Mouse (Mus musculus) forebrain, postnatal 0 days (tissue): Measurements from ENCODE around the gene Cdc42bpa. TPM values are rescaled to one million over a fixed set of nuclear protein-coding genes. Genes with fewer than 3 reads are reported as not detected.
A peak's percentile ranks its signal among the peaks of the same experiment; 100 is the strongest.

Source experiments
- ATAC-seq: fragments of 200-750 bp; cut with Nextera tagmentation; 2 replicates; pipeline ENCODE4 v1.8.0; 2017; ENCODE audit warnings: mild to moderate bottlenecking, moderate library complexity
- DNase-seq: peaks from one replicate; pipeline ENCODE4 v3.0.0-alpha.2; 2015
- H3K27ac ChIP-seq: fragments of 300-500 bp; sonication (generic); 2 replicates; pipeline ENCODE4 v1.5.1; 2014; ENCODE audit warnings: low read depth, mild to moderate bottlenecking, antibody characterized with exemption, low read length, moderate library complexity, mixed read lengths
- H3K27me3 ChIP-seq: fragments of 300-500 bp; sonication (generic); 2 replicates; pipeline ENCODE4 v1.6.1; 2014; ENCODE audit warnings: mild to moderate bottlenecking, low read length, mixed read lengths; ENCODE audit not compliant: insufficient read depth
- H3K36me3 ChIP-seq: fragments of 300-500 bp; sonication (generic); 2 replicates; pipeline ENCODE4 v1.6.1; 2014; ENCODE audit warnings: mild to moderate bottlenecking, moderate library complexity; ENCODE audit not compliant: insufficient read depth
- H3K4me1 ChIP-seq: fragments of 300-500 bp; sonication (generic); 2 replicates; pipeline ENCODE4 v1.6.1; 2014; ENCODE audit warnings: antibody characterized with exemption; ENCODE audit not compliant: insufficient read depth
- H3K4me2 ChIP-seq: fragments of 300-500 bp; sonication (generic); 2 replicates; pipeline ENCODE4 v1.6.1; 2014; ENCODE audit warnings: low read depth, mild to moderate bottlenecking, moderate library complexity
- H3K4me3 ChIP-seq: fragments of 300-500 bp; sonication (generic); 2 replicates; pipeline ENCODE4 v1.5.1; 2014; ENCODE audit warnings: low read depth, low read length, mixed read lengths
- H3K9ac ChIP-seq: fragments of 300-500 bp; sonication (generic); 2 replicates; pipeline ENCODE4 v1.6.1; 2014; ENCODE audit warnings: mild to moderate bottlenecking
- H3K9me3 ChIP-seq: fragments of 300-500 bp; sonication (generic); 2 replicates; pipeline ENCODE4 v1.6.1; 2016; ENCODE audit warnings: low read length
- CTCF ChIP-seq: sonication (generic); IDR thresholded peaks from 2 replicates; pipeline ENCODE4 v1.5.1; 2016; ENCODE audit warnings: antibody characterized with exemption, control low read depth, low read depth
- WGBS: fragments of 180-500 bp; shearing (Covaris S2); extraction: QIAGEN DNeasy Blood & Tissue Kit; methylation state at CpG from one replicate; pipeline ENCODE4 v1.1.7; 2014; 5-methylcytosine and 5-hydroxymethylcytosine counted together
- polyA plus RNA-seq: library from polyadenylated mRNA; unstranded; fragments of >200 nt; fragmentation: Nextera tagmentation; extraction: Ambion mirVana; gene quantifications from 2 replicates; pipeline ENCODE4 v1.2.1, GENCODE M21; 2015
- total RNA-seq: library from RNA; depleted of rRNA; stranded (reverse); fragments of >200 nt; gene quantifications from 2 replicates; pipeline ENCODE4 v1.2.3, GENCODE M21; 2014; rRNA removed

Cdc42bpa gene
- total and polyA plus RNA-seq, 2 experiments from 2014 or later: 25.2 to 111 TPM

DNA sequence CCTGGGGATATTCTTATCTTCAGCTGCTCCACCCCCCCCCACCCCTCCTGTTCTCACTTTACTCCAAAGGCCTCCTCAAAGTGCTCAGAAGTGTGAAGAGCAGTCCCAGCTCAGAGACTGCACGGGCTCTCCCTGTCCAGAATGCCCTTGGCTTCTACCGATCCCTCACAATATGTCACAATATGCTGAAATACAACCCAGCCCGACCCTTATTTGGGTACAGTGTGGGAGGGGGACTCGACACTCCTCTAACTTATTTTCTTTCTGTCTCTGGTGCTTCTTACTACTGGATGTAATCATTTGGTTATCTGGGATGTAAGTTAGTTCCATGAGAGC is 239.4 kb downstream of the Cdc42bpa start:
- 69% methylated on average over 4 of the region's 4 CpGs for WGBS
- ATAC-seq: no peak
- no peak overlapping the region for H3K27ac ChIP-seq

GRCm38 (mm10) chr1:180200722-180201121 is 240.4 kb downstream of the Cdc42bpa start:
- no peak overlapping the region for H3K4me3 ChIP-seq
- H3K27me3 ChIP-seq: no peaks in the 10 kb centered on the region
- H3K9me3 ChIP-seq: no peaks in the 10 kb centered on the region
- ATAC-seq (no peak), DNase-seq (no peak)
- TF ChIP-seq CTCF: no peak
- no peak overlapping the region for H3K9ac ChIP-seq
- H3K4me1 ChIP-seq: no peaks in the 10 kb centered on the region; the same call in 1 of the 2 replicates
- H3K36me3 ChIP-seq: no peaks in the 10 kb centered on the region
- H3K4me2 ChIP-seq: no peak overlapping the region
- WGBS: 77% methylated on average over 5 of the region's 5 CpGs
- no peak overlapping the region for H3K27ac ChIP-seq

More for the DNA sequence above, 239.4 kb downstream of the Cdc42bpa start:
- TF ChIP-seq CTCF: no peak
- H3K36me3 ChIP-seq: no peaks in the 10 kb centered on the region
- no peak overlapping the region for H3K4me3 ChIP-seq
- H3K4me2 ChIP-seq: no peak overlapping the region
- H3K9ac ChIP-seq: no peak overlapping the region
- H3K27me3 ChIP-seq: no peaks in the 10 kb centered on the region; the same call in 1 of the 2 replicates
- H3K4me1 ChIP-seq: peaks cover 6% of the 10 kb centered on the region; the same call in 1 of the 2 replicates
- H3K9me3 ChIP-seq: no peaks in the 10 kb centered on the region
- DNase-seq: no peak

DNA sequence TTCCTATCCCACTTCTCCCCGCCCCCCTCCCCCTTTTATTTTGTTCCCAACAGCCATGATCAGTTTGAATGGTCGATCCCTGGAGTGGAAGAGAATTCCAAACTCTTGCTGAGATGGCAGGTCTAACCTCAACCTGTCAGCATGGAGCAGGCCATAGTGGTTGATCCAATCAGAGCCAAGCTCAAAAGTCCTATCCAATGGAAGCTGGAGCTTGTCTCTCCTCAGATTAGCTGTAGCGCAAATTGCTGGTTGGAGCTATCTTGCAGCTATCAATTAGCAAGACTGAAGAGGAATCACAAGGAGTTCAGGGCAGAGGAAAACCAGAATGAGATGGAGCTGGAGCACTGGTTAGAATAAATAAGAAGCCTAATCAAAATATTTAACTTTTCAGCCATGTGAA is 248.1 kb downstream of the Cdc42bpa start:
- TF ChIP-seq CTCF: no peak
- no peaks in the 10 kb centered on the region for H3K27me3 ChIP-seq
- DNase-seq (no peak), ATAC-seq (no peak)
- 80% methylated on average over 3 of the region's 3 CpGs for WGBS
- no peak overlapping the region for H3K9ac ChIP-seq
- no peaks in the 10 kb centered on the region for H3K36me3 ChIP-seq
- H3K4me2 ChIP-seq: no peak overlapping the region
- H3K27ac ChIP-seq: no peak overlapping the region
- H3K9me3 ChIP-seq: no peaks in the 10 kb centered on the region
- no peaks in the 10 kb centered on the region for H3K4me1 ChIP-seq
- H3K4me3 ChIP-seq: no peak overlapping the region

GRCm38 (mm10) chr1:180210031-180210432 is 249.8 kb downstream of the Cdc42bpa start:
- Histone ChIP-seq H3K27ac (no peak overlapping the region), H3K9ac (no peak overlapping the region), H3K4me1 (no peaks in the 10 kb centered on the region), H3K4me3 (no peak overlapping the region), H3K4me2 (no peak overlapping the region), H3K9me3 (no peaks in the 10 kb centered on the region), H3K36me3 (no peaks in the 10 kb centered on the region), H3K27me3 (no peaks in the 10 kb centered on the region)
- ATAC-seq (no peak), DNase-seq (no peak)
- no peak for TF ChIP-seq CTCF
- WGBS: 68% methylated on average over 4 of the region's 4 CpGs

GRCm38 (mm10) chr1:180210781-180211271 is 250.6 kb downstream of the Cdc42bpa start:
- Histone ChIP-seq H3K4me1 (no peaks in the 10 kb centered on the region), H3K27me3 (no peaks in the 10 kb centered on the region)
- no peak for ATAC-seq

GRCm38 (mm10) chr1:180212911-180213310 is 252.6 kb downstream of the Cdc42bpa start:
- Histone ChIP-seq H3K4me3 (no peak overlapping the region), H3K36me3 (no peaks in the 10 kb centered on the region), H3K4me2 (no peak overlapping the region), H3K9ac (no peak overlapping the region), H3K27ac (no peak overlapping the region), H3K4me1 (no peaks in the 10 kb centered on the region), H3K27me3 (no peaks in the 10 kb centered on the region), H3K9me3 (no peaks in the 10 kb centered on the region)
- ATAC-seq: no peak
- 93% methylated on average over 5 of the region's 5 CpGs for WGBS
- no peak for DNase-seq
- no peak for TF ChIP-seq CTCF

More at GRCm38 (mm10) chr1:180210781-180211271, 250.6 kb downstream of the Cdc42bpa start:
- Histone ChIP-seq H3K9me3 (no peaks in the 10 kb centered on the region), H3K27ac (no peak overlapping the region), H3K36me3 (no peaks in the 10 kb centered on the region), H3K4me2 (no peak overlapping the region), H3K9ac (no peak overlapping the region), H3K4me3 (no peak overlapping the region)
- no peak for DNase-seq
- TF ChIP-seq CTCF: no peak
- 84% methylated on average over 9 of the region's 9 CpGs for WGBS

GRCm38 (mm10) chr1:180215044-180215443 is 254.8 kb downstream of the Cdc42bpa start:
- Histone ChIP-seq H3K27ac (no peak overlapping the region), H3K4me2 (no peak overlapping the region), H3K9ac (no peak overlapping the region), H3K9me3 (no peaks in the 10 kb centered on the region), H3K36me3 (no peaks in the 10 kb centered on the region), H3K27me3 (no peaks in the 10 kb centered on the region), H3K4me1 (no peaks in the 10 kb centered on the region), H3K4me3 (no peak overlapping the region)
- WGBS: 19% methylated on average over 4 of the region's 4 CpGs
- TF ChIP-seq CTCF: peak; percentile 95
- ATAC-seq (peak; percentile 66), DNase-seq (peak; percentile 72)

Other genes starting within 250 kb of the Cdc42bpa start
- gene Kif28, start 215.2 kb upstream of the Cdc42bpa start, total RNA-seq: 0.15 TPM in 1 of 2 replicates, not detected in the other
- 0.05 TPM in 1 of 2 replicates, not detected in the other for gene Kif28, start 215.2 kb upstream of the Cdc42bpa start, polyA plus RNA-seq
- not detected in 2 replicates for gene Gm10518, start 157.1 kb upstream of the Cdc42bpa start, total RNA-seq
- gene Gm10518, start 157.1 kb upstream of the Cdc42bpa start, polyA plus RNA-seq: not detected in 2 replicates
- 35.2 and 41.8 TPM in 2 replicates for gene Ahctf1, start 156.8 kb upstream of the Cdc42bpa start, total RNA-seq
- 5.2 and 8.0 TPM in 2 replicates for gene Ahctf1, start 156.8 kb upstream of the Cdc42bpa start, polyA plus RNA-seq
- 1.8 and 3.2 TPM in 2 replicates for gene Coq8a, start 239.1 kb downstream of the Cdc42bpa start, total RNA-seq
- 7.1 and 7.3 TPM in 2 replicates for gene Coq8a, start 239.1 kb downstream of the Cdc42bpa start, polyA plus RNA-seq